Mouse (Mus musculus) small intestine, adult 2 months (tissue): ENCODE results near the gene Zfp667.

ENCODE experiments used
- CTCF ChIP-seq: fragments of 200-500 bp; IDR thresholded peaks from 2 replicates; pipeline ENCODE4 v1.5.1; 2012; ENCODE audit warnings: low read depth, mild to moderate bottlenecking, control low read depth, inconsistent platforms, low read length, moderate library complexity, mixed read lengths; ENCODE audit not compliant: insufficient replicate concordance, insufficient read length; ENCODE audit errors: extremely low read depth
- POLR2A ChIP-seq: fragments of 200-500 bp; IDR thresholded peaks from 2 replicates; pipeline ENCODE4 v1.6.1; 2012; ENCODE audit warnings: low read depth, mild to moderate bottlenecking, control low read depth, inconsistent platforms, low read length, moderate library complexity

DNA sequence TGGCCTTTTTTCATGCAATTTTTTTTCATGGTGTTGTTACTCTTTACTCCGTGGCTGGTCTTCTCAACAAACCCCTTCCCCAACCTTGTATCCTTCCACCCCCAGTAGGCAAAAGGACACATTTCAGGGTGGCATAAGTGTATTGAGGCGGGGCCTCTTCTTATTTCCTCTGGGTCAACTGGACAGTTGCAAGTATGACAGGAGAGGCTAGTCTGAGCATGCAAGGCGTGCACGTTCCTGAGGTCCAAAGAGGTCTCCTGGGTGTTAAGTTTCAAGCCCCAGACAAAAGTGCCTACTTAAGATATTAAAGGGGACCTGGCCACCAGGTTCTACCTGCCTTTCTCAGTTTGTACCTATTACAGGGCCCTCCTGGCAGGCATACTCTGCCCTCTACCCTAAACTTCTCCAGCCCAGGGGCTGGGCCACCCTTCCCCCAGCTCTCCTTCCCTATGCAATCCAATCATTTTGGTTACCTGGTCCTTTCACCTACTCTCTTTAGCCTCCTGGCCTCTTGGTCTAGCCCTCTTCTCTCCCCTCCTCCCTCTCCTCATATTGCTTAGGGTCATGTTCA lies 1.9 kb upstream of the Zfp667 start:
- TF ChIP-seq CTCF (no peak), POLR2A (no peak)
